Mouse (Mus musculus): ENCODE data around the gene Cryl1. TPM values are rescaled to one million over a fixed set of nuclear protein-coding genes. Genes with fewer than 3 reads are reported as not detected.

Cryl1 gene
- polyA plus RNA-seq, 1 experiment from 2014 or later, result 15.4 TPM

- no peaks in the 10 kb centered on the region for H3K36me3 ChIP-seq (ENCODE audit: control insufficient read depth, insufficient read depth, low read length)
- no peaks in the 10 kb centered on the region for H3K9me3 ChIP-seq (ENCODE audit: control insufficient read depth, low read length)
- H3K4me2 ChIP-seq (ENCODE audit: low read length), result no peak overlapping the region
- no peak overlapping the region for H3K4me3 ChIP-seq (ENCODE audit: low read length)
- H3K27me3 ChIP-seq (replicated peaks; ENCODE audit: control insufficient read depth, insufficient read depth, low read length), result no peaks in the 10 kb centered on the region
- no peak for ATAC-seq
- no peak overlapping the region for H3K27ac ChIP-seq (ENCODE audit: low read depth, low read length)
- H3K4me1 ChIP-seq (ENCODE audit: control insufficient read depth, insufficient read depth, low read depth, low read length), result peaks cover 3% of the 10 kb centered on the region; the same call in 1 of the 2 replicates
- H3K9ac ChIP-seq (ENCODE audit: low read depth, low read length), result no peak overlapping the region
- 75% methylated on average over 6 of the region's 6 CpGs for WGBS
These were observed 55.8 kb downstream of the Cryl1 start for GRCm38 (mm10) chr14:57342316-57343055.

DNA sequence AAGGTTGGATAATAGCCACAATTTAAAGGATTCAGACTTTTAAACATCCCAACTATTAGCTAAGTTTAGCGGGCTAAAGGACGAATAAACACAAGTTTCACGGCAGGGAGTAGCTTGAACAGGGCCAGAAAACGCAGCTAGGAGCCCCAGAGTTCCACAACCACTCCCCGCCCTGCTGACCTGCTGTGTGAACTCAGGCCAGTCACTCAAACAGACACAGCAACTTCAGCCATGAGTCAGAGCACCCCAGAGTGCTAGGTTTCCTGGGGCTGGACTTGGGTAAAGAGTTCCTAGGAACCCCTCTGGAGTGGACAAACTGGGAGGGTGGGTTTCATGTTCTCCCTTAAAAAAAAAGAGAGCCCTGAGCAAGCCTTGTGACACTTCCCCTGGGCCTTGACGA, 59.7 kb downstream of the Cryl1 start:
- H3K4me1 ChIP-seq (ENCODE audit: control insufficient read depth, insufficient read depth, low read depth, low read length), result peaks cover 3% of the 10 kb centered on the region; the same call in 1 of the 2 replicates
- no peak overlapping the region for H3K4me3 ChIP-seq (ENCODE audit: low read length)
- H3K4me2 ChIP-seq (ENCODE audit: low read length), result no peak overlapping the region
- no peak overlapping the region for H3K9ac ChIP-seq (ENCODE audit: low read depth, low read length)
- H3K27ac ChIP-seq (ENCODE audit: low read depth, low read length), result no peak overlapping the region
- no peaks in the 10 kb centered on the region for H3K36me3 ChIP-seq (ENCODE audit: control insufficient read depth, insufficient read depth, low read length)
- H3K9me3 ChIP-seq (ENCODE audit: control insufficient read depth, low read length), result no peaks in the 10 kb centered on the region
- no peaks in the 10 kb centered on the region for H3K27me3 ChIP-seq (replicated peaks; ENCODE audit: control insufficient read depth, insufficient read depth, low read length)
- WGBS, result 63% methylated on average over 6 of the region's 6 CpGs
- no peak for ATAC-seq

DNA sequence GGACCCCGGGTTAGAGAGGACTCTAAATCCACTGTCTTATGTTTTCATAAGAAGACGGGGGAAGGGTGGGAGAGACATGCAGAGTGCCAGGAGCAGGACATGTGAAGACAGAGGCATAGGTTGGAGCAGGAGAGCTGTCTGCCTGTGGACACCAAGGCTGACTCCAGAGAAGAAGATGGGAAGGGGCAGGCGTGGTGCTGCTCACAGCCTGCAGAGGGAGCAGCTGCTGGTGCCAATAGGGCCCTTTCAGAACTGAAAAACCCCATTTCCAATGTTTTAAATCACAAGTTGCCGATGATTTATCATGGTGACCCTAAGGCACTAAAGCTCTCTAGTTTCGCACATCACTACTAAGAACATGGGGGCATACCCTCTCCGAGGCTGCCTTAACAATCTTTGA, 63.5 kb downstream of the Cryl1 start:
- ATAC-seq, result no peak
- Histone ChIP-seq H3K27ac (ENCODE audit: low read depth, low read length) (no peak overlapping the region), H3K4me2 (ENCODE audit: low read length) (no peak overlapping the region), H3K9me3 (ENCODE audit: control insufficient read depth, low read length) (no peaks in the 10 kb centered on the region), H3K4me3 (ENCODE audit: low read length) (no peak overlapping the region), H3K36me3 (ENCODE audit: control insufficient read depth, insufficient read depth, low read length) (no peaks in the 10 kb centered on the region), H3K4me1 (ENCODE audit: control insufficient read depth, insufficient read depth, low read depth, low read length) (no peaks in the 10 kb centered on the region), H3K27me3 (replicated peaks; ENCODE audit: control insufficient read depth, insufficient read depth, low read length) (no peaks in the 10 kb centered on the region), H3K9ac (ENCODE audit: low read depth, low read length) (no peak overlapping the region)
- WGBS, result 74% methylated on average over 6 of the region's 6 CpGs

DNA sequence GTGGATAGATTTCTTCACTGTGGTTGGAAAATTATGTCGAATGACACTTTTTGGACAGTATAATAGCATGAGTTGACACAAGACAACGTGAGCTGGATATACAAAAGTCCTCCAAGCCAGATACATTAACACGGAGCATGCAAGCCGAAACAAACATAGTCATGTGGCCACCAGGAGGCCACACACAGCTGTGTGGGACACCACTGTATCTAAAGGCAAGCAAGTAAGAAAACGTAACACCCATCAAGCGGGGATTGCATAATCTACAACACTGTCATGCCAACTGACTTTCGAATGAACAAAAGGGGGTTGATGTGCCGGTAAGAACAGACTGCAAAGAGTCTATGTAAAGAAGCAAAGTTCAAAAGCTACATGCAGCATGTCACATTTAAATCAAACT, 65.8 kb downstream of the Cryl1 start:
- Histone ChIP-seq H3K9ac (ENCODE audit: low read depth, low read length) (no peak overlapping the region), H3K4me3 (ENCODE audit: low read length) (no peak overlapping the region), H3K27ac (ENCODE audit: low read depth, low read length) (no peak overlapping the region), H3K4me2 (ENCODE audit: low read length) (no peak overlapping the region), H3K9me3 (ENCODE audit: control insufficient read depth, low read length) (no peaks in the 10 kb centered on the region), H3K4me1 (ENCODE audit: control insufficient read depth, insufficient read depth, low read depth, low read length) (no peaks in the 10 kb centered on the region), H3K27me3 (replicated peaks; ENCODE audit: control insufficient read depth, insufficient read depth, low read length) (no peaks in the 10 kb centered on the region), H3K36me3 (ENCODE audit: control insufficient read depth, insufficient read depth, low read length) (no peaks in the 10 kb centered on the region)
- WGBS, result 87% methylated on average over 8 of the region's 8 CpGs
- no peak for ATAC-seq

GRCm38 (mm10) chr14:57331097-57331496, 67.2 kb downstream of the Cryl1 start:
- no peak overlapping the region for H3K4me2 ChIP-seq (ENCODE audit: low read length)
- no peak overlapping the region for H3K9ac ChIP-seq (ENCODE audit: low read depth, low read length)
- WGBS, result 83% methylated on average over 10 of the region's 10 CpGs
- no peaks in the 10 kb centered on the region for H3K27me3 ChIP-seq (replicated peaks; ENCODE audit: control insufficient read depth, insufficient read depth, low read length)
- no peak overlapping the region for H3K4me3 ChIP-seq (ENCODE audit: low read length)
- H3K27ac ChIP-seq (ENCODE audit: low read depth, low read length), result no peak overlapping the region
- no peaks in the 10 kb centered on the region for H3K9me3 ChIP-seq (ENCODE audit: control insufficient read depth, low read length)
- ATAC-seq, result no peak
- H3K4me1 ChIP-seq (ENCODE audit: control insufficient read depth, insufficient read depth, low read depth, low read length), result no peaks in the 10 kb centered on the region
- no peaks in the 10 kb centered on the region for H3K36me3 ChIP-seq (ENCODE audit: control insufficient read depth, insufficient read depth, low read length)

GRCm38 (mm10) chr14:57329600-57329999, 68.7 kb downstream of the Cryl1 start:
- Histone ChIP-seq H3K27ac (ENCODE audit: low read depth, low read length) (no peak overlapping the region), H3K36me3 (ENCODE audit: control insufficient read depth, insufficient read depth, low read length) (no peaks in the 10 kb centered on the region), H3K4me1 (ENCODE audit: control insufficient read depth, insufficient read depth, low read depth, low read length) (no peaks in the 10 kb centered on the region), H3K9ac (ENCODE audit: low read depth, low read length) (no peak overlapping the region), H3K4me3 (ENCODE audit: low read length) (no peak overlapping the region), H3K4me2 (ENCODE audit: low read length) (no peak overlapping the region), H3K9me3 (ENCODE audit: control insufficient read depth, low read length) (no peaks in the 10 kb centered on the region), H3K27me3 (replicated peaks; ENCODE audit: control insufficient read depth, insufficient read depth, low read length) (no peaks in the 10 kb centered on the region)
- 70% methylated on average over 15 of the region's 15 CpGs for WGBS
- peak; percentile 40; the same call in 1 of the 2 replicates for ATAC-seq

DNA sequence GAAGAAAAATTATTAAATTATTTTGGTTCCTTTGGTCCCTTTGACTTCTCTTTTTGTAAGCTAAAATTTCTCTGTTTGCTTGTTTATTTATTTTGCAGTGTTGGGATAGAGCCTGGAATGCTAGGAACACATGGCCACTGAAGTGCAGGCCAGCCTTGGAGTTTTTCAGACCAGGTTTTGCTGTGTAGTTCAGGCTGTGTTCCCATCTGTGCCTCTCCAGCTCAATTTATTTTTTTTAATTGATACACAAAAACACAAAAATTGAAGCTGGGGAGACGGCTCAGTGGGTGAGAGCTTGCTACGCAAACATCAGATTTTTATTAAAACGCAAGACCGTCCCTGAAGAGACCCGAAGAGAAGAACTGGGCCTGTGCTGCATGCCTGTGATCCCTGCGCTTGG, 71.6 kb downstream of the Cryl1 start:
- Histone ChIP-seq H3K27ac (ENCODE audit: low read depth, low read length) (no peak overlapping the region), H3K4me2 (ENCODE audit: low read length) (no peak overlapping the region), H3K36me3 (ENCODE audit: control insufficient read depth, insufficient read depth, low read length) (no peaks in the 10 kb centered on the region), H3K4me1 (ENCODE audit: control insufficient read depth, insufficient read depth, low read depth, low read length) (no peaks in the 10 kb centered on the region), H3K9ac (ENCODE audit: low read depth, low read length) (no peak overlapping the region), H3K4me3 (ENCODE audit: low read length) (no peak overlapping the region), H3K9me3 (ENCODE audit: control insufficient read depth, low read length) (no peaks in the 10 kb centered on the region), H3K27me3 (replicated peaks; ENCODE audit: control insufficient read depth, insufficient read depth, low read length) (no peaks in the 10 kb centered on the region)
- ATAC-seq, result no peak
- WGBS, result 77% methylated on average over 6 of the region's 6 CpGs

DNA sequence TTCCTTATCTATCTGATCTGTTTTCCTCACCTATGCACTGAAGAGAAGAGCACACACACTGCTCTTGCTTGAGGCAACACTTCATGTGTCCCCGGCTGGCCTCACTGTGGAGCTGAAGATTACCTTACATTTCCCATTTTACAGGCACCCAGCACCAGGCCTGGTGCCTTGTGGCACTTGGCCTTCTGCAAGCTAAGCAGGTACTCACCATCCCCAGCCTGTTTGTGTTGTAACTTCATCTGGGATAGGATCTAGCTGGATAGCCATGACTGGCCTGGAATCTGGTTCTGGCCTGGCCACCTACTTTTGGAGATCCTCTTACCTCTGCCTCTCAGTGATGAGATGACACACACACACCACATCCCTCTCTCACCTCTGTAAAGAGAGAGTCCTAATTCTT, 79.5 kb downstream of the Cryl1 start:
- WGBS, result 97% methylated on average over 1 of the region's 1 CpGs
- H3K27ac ChIP-seq (ENCODE audit: low read depth, low read length), result no peak overlapping the region
- H3K4me1 ChIP-seq (ENCODE audit: control insufficient read depth, insufficient read depth, low read depth, low read length), result peaks cover 3% of the 10 kb centered on the region; the same call in 1 of the 2 replicates
- H3K27me3 ChIP-seq (replicated peaks; ENCODE audit: control insufficient read depth, insufficient read depth, low read length), result no peaks in the 10 kb centered on the region
- no peaks in the 10 kb centered on the region for H3K36me3 ChIP-seq (ENCODE audit: control insufficient read depth, insufficient read depth, low read length)
- H3K9ac ChIP-seq (ENCODE audit: low read depth, low read length), result no peak overlapping the region
- no peak overlapping the region for H3K4me2 ChIP-seq (ENCODE audit: low read length)
- ATAC-seq, result no peak
- H3K4me3 ChIP-seq (ENCODE audit: low read length), result no peak overlapping the region
- H3K9me3 ChIP-seq (ENCODE audit: control insufficient read depth, low read length), result no peaks in the 10 kb centered on the region

DNA sequence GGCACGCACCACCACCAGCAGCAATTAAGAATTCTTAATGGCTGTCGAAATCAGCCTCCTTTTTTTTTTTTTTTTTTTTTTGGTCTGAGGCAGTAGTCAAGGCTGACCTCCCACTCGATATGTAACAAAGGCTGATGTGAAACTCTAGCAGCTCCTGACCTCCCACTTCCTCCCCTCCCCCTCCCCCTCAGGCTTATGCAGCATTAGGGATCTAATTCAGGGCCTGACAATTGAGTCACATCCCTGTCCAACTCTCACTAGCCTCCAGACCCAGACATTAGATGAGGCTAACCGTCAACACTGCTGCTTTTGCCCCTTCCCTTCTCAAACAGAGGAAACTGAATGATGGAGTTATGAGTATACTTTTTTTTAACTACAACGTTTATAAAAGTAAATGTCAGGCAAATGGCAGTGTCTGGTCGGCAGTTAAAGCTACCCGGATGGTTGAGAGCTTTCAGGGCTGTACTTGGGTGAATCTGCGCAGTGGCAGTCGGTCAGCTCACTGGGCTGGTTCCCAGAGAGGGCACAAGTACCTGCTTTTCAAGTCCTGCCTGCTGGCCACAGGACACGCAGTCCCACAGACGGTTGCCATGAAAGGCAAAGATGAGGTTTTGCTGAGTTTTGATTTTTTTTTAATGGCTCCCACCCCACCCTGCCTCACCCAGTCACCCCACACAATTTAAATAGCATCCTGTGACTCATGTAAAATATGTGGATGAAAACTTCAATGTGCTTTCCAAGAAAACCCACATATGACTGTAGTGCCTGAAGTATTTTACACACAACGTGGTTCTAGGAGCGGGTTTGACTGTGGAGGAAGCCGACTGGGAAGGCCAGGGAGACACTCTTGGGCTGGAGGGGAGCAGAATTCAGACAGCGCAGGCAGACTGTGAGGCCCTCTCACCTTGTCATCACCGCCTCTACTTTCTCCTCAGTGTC, 81.4 kb downstream of the Cryl1 start:
- no peaks in the 10 kb centered on the region for H3K27me3 ChIP-seq (replicated peaks; ENCODE audit: control insufficient read depth, insufficient read depth, low read length)
- WGBS, result 70% methylated on average over 16 of the region's 16 CpGs

More for the DNA sequence above, 81.4 kb downstream of the Cryl1 start:
- no peak for ATAC-seq
- Histone ChIP-seq H3K27ac (ENCODE audit: low read depth, low read length) (no peak overlapping the region), H3K4me2 (ENCODE audit: low read length) (no peak overlapping the region), H3K9me3 (ENCODE audit: control insufficient read depth, low read length) (no peaks in the 10 kb centered on the region), H3K9ac (ENCODE audit: low read depth, low read length) (no peak overlapping the region), H3K36me3 (ENCODE audit: control insufficient read depth, insufficient read depth, low read length) (no peaks in the 10 kb centered on the region), H3K4me1 (ENCODE audit: control insufficient read depth, insufficient read depth, low read depth, low read length) (peaks cover 3% of the 10 kb centered on the region; the same call in 1 of the 2 replicates), H3K4me3 (ENCODE audit: low read length) (no peak overlapping the region)

All from hindbrain, embryonic 16.5 days (tissue).